Mouse (Mus musculus) cortical plate, adult 2 months (tissue): ENCODE data around the gene Pak6. TPM values are rescaled to one million over a fixed set of nuclear protein-coding genes. Genes with fewer than 3 reads are reported as not detected.

ENCODE experiments used
- H3K27ac ChIP-seq: fragments of 200-500 bp; 2 replicates; pipeline ENCODE4 v1.5.1; 2012; ENCODE audit warnings: low read length, control low read depth, inconsistent platforms; ENCODE audit not compliant: insufficient read depth
- H3K4me1 ChIP-seq: fragments of 200-500 bp; 2 replicates; pipeline ENCODE4 v1.6.1; 2011; ENCODE audit warnings: low read length; ENCODE audit not compliant: control insufficient read depth, insufficient read depth
- H3K4me3 ChIP-seq: fragments of 200-500 bp; 2 replicates; pipeline ENCODE4 v1.5.1; 2011; ENCODE audit warnings: mild to moderate bottlenecking, low read length, control low read depth; ENCODE audit not compliant: insufficient read depth
- CTCF ChIP-seq: fragments of 200-500 bp; IDR thresholded peaks from 2 replicates; pipeline ENCODE4 v1.5.1; 2011; ENCODE audit warnings: mild to moderate bottlenecking, control low read depth, low read length; ENCODE audit not compliant: insufficient read depth; ENCODE audit errors: extremely low read depth
- POLR2A ChIP-seq: fragments of 200-500 bp; IDR thresholded peaks from 2 replicates; pipeline ENCODE4 v1.6.1; 2011; ENCODE audit warnings: mild to moderate bottlenecking, low read length, control low read depth; ENCODE audit not compliant: insufficient read depth; ENCODE audit errors: extremely low read depth
- polyA plus RNA-seq: library from polyadenylated mRNA; depleted of rRNA; stranded (reverse); fragments of >200 nt; gene quantifications from 2 replicates; pipeline ENCODE4 v1.2.3, GENCODE M21; 2012; rRNA removed

Pak6 gene
- polyA plus RNA-seq, result 58.0 and 63.1 TPM in 2 replicates

- Histone ChIP-seq H3K4me1 (peaks cover 8% of the 10 kb centered on the region; the same call in 1 of the 2 replicates), H3K4me3 (peak within 1 kb of the TSS; percentile 67), H3K27ac (peak within 1 kb of the TSS; percentile 47; the same call in 1 of the 2 replicates)
- no peak for TF ChIP-seq CTCF
- peak; percentile 20; the same call in 1 of the 2 replicates for TF ChIP-seq POLR2A
These were observed at the start of gene Pak6 for GRCm38 (mm10) chr2:118662902-118663803. Pak6 (plus strand) TSS chr2:118663303.

- Histone ChIP-seq H3K4me3 (no peak overlapping the region), H3K27ac (no peak overlapping the region), H3K4me1 (no peaks in the 10 kb centered on the region)
- TF ChIP-seq CTCF, result no peak
- TF ChIP-seq POLR2A, result no peak
These were observed 45.1 kb upstream of the Pak6 start for GRCm38 (mm10) chr2:118618013-118618412.

GRCm38 (mm10) chr2:118620101-118620500 is 43.0 kb upstream of the Pak6 start:
- TF ChIP-seq POLR2A (no peak), CTCF (no peak)
- Histone ChIP-seq H3K4me1 (no peaks in the 10 kb centered on the region), H3K4me3 (no peak overlapping the region), H3K27ac (no peak overlapping the region)

- TF ChIP-seq CTCF, result no peak
- TF ChIP-seq POLR2A, result no peak
- Histone ChIP-seq H3K4me3 (no peak overlapping the region), H3K27ac (no peak overlapping the region), H3K4me1 (no peaks in the 10 kb centered on the region)
These were observed 42.5 kb upstream of the Pak6 start for GRCm38 (mm10) chr2:118620608-118621007.

GRCm38 (mm10) chr2:118629276-118629675 is 33.8 kb upstream of the Pak6 start:
- no peak overlapping the region for H3K4me3 ChIP-seq
- H3K4me1 ChIP-seq, result no peaks in the 10 kb centered on the region
- no peak overlapping the region for H3K27ac ChIP-seq

GRCm38 (mm10) chr2:118633441-118633840 is 29.7 kb upstream of the Pak6 start:
- Histone ChIP-seq H3K27ac (no peak overlapping the region), H3K4me3 (no peak overlapping the region), H3K4me1 (no peaks in the 10 kb centered on the region)
- no peak for TF ChIP-seq POLR2A
- TF ChIP-seq CTCF, result no peak

More at GRCm38 (mm10) chr2:118629276-118629675, 33.8 kb upstream of the Pak6 start:
- TF ChIP-seq CTCF (no peak), POLR2A (no peak)

DNA sequence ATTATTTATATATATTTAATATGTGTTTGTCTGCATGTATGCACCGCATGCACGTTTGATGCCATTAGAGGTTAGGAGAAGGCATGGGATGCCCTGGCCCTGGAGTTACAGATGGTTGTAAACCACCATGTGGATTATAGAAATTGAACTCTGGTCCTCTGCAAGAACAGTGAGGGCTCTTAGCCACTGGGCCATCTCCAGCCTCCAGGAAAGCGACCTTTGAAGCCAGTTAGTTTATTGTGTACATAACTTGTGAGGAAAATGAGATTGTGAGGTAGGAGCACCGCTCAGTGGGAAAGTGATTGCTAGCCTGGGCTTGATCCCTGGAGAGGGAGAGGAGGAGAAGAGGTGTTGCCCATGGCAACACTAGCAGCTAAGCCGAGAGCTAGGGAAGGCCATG is 25.8 kb upstream of the Pak6 start:
- H3K27ac ChIP-seq, result no peak overlapping the region
- no peaks in the 10 kb centered on the region for H3K4me1 ChIP-seq
- TF ChIP-seq CTCF, result no peak
- TF ChIP-seq POLR2A, result no peak
- H3K4me3 ChIP-seq, result no peak overlapping the region

DNA sequence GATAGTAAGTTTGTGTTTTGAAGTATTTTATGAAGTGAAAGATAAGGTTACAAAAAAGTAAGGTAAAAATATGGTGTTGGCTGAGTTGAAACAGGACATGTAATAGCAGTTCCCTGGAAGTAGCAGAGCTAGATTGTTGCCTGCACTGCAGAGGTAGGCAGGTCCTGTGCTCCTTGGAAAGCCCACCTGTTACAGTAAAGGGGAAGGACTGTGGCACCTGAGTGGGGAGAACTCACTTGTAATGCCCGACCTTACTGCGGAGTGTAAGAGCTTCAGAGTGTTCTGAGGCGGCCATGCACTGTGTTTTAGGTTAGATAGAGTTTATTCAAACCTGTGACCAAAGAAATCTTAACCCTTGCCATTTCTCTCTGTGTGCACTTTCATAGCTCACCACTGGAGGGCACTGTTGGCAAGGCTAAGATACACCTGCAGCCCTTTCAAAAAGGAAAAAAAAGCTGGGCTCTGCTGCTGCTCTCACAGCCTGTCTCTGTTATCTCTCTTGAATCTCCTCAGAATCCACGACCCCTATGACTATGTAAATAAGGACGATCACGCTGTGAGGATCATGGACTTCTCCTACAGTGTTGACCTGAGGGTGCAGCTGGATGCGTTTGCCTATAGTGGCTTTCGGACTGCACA is 25.1 kb upstream of the Pak6 start:
- Histone ChIP-seq H3K4me1 (no peaks in the 10 kb centered on the region), H3K27ac (no peak overlapping the region), H3K4me3 (no peak overlapping the region)
- TF ChIP-seq CTCF (peak; percentile 88), POLR2A (no peak)

DNA sequence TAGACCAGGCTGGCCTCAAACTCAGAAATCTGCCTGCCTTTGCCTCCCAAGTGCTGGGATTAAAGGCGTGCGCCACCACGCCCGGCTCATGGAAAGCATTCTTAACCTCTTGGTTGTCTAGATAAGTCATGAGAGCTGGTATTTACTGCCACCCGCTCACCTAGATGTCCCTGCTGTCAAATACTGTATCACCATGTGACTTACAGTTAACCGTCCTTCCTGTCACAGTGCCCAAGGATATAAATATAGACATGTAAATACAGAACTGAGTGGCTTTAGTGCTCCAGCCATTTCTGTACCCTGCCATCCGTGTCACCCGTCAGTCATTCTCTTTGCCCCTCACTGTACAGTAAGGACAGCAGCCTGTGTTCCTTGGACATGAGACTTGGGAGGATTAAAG is 24.4 kb upstream of the Pak6 start:
- TF ChIP-seq CTCF, result no peak
- no peak for TF ChIP-seq POLR2A
- H3K4me3 ChIP-seq, result no peak overlapping the region

DNA sequence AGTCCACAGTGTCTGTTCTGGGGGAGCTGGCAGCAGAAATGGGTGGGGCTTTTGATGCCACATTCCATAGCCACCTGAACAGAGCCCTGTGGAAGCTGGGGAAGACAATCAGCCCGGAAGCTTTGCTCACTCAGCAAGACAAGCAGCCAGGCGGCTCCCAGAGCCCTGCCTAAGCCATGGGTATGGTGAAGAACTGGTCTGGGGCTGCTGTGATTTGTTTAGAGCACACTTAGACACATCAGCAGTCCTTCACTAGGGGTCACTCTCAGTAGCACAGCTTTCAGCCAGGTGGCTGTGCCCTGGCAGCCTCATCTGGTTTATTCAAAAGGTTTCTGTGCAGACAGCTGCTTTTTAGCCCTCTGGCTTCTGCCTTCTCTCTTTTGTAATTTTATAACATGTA is 22.0 kb upstream of the Pak6 start:
- no peak for TF ChIP-seq CTCF
- TF ChIP-seq POLR2A, result no peak
- H3K4me1 ChIP-seq, result no peaks in the 10 kb centered on the region
- H3K4me3 ChIP-seq, result no peak overlapping the region
- H3K27ac ChIP-seq, result no peak overlapping the region

More for the DNA sequence above, 24.4 kb upstream of the Pak6 start:
- H3K4me1 ChIP-seq, result no peaks in the 10 kb centered on the region
- no peak overlapping the region for H3K27ac ChIP-seq
